Comparison of ENCODE assay signal across 17 mouse cellular contexts in the genomic region with DNA sequence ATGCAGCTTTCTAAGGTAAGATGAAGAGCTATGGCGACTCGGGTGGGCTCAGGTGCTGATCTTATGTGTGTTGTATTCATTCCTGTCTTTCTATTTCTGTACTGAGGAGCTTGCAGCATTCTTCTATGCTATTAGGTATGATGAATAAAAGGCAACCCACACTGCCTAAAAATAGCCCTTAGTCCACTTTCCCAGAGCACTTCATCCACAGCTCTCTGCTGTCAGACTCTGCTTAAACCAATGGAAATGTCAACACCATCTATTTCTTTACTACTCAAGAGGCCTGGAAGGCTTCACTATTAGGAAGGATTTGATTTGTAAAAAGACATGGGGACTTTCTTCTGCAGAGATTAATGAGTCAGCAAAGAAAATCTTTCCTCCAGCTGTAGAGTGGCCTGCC.
DNase-seq lines count a peak whose midpoint lies in the region; ATAC-seq and TF ChIP-seq lines count a peak whose summit lies in the region.
"Had no signal": no experiment of that assay in that cellular context is flagged by ENCODE, and none has a peak within 500 bp of the region (broad histone marks: within the 10 kb centered on the region; RNA-seq: fewer than 3 reads in every experiment).

No protein-coding gene starts in this region.

- TF ChIP-seq CTCF in heart, adult 2 months (IDR thresholded peaks at IDR 0.05) = no peak

- no peak overlapping the region for H3K4me3 ChIP-seq in hindbrain, embryonic 12.5 days
- H3K4me3 ChIP-seq in hindbrain, embryonic 11.5 days (ENCODE audit: low read depth, low read length) = no peak overlapping the region
- H3K4me3 ChIP-seq in heart, adult 2 months = no peak overlapping the region
- no peak overlapping the region for H3K4me3 ChIP-seq in heart, embryonic 11.5 days (ENCODE audit: low read depth, low read length)
- no peak overlapping the region for H3K4me3 ChIP-seq in forebrain, embryonic 14.5 days (ENCODE audit: low read depth, low read length)
- H3K4me3 ChIP-seq in midbrain, embryonic 15.5 days = no peak overlapping the region
- H3K4me3 ChIP-seq: embryonic facial prominence, embryonic 15.5 days; liver, embryonic 15.5 days; midbrain, embryonic 13.5 days had no signal

- no peak for DNase-seq in hindbrain, embryonic 11.5 days (ENCODE audit: low spot score)
- DNase-seq in heart, adult 2 months = peak in 1 of 2 experiments; percentile 3
- peak; percentile 13 to 24 for DNase-seq in heart, postnatal 10 days
- no peak for DNase-seq in forebrain, embryonic 14.5 days (ENCODE audit: low spot score)
- DNase-seq in kidney, postnatal 10 days = no peak
- DNase-seq: cerebellum, adult 8-10 months; forebrain, postnatal 0 days; lung, postnatal 10 days; right cerebral cortex, postnatal 14 days; thymus, postnatal 4 days had no signal

- 78% methylated on average over 2 of the region's 2 CpGs for WGBS in hindbrain, embryonic 12.5 days
- 92% methylated on average over 2 of the region's 2 CpGs for WGBS in hindbrain, embryonic 11.5 days
- WGBS in heart, adult 2 months = 54% methylated on average over 2 of the region's 2 CpGs
- 47% methylated on average over 2 of the region's 2 CpGs for WGBS in heart, embryonic 11.5 days (ENCODE audit: insufficient replicate concordance)
- 89% methylated on average over 2 of the region's 2 CpGs for WGBS in forebrain, embryonic 14.5 days
- 87% methylated on average over 2 of the region's 2 CpGs for WGBS in midbrain, embryonic 15.5 days

- H3K4me2 ChIP-seq in hindbrain, embryonic 12.5 days (replicated peaks) = no peak overlapping the region
- no peak overlapping the region for H3K4me2 ChIP-seq in hindbrain, embryonic 11.5 days (replicated peaks; ENCODE audit: low read depth, low read length)
- H3K4me2 ChIP-seq in heart, embryonic 11.5 days = 0 out of 2 replicates have a peak overlapping the region, but pooled peaks have one; percentile 10
- H3K4me2 ChIP-seq in forebrain, embryonic 14.5 days (ENCODE audit: low read length) = no peak overlapping the region
- H3K4me2 ChIP-seq in midbrain, embryonic 15.5 days = no peak overlapping the region
- H3K4me2 ChIP-seq: embryonic facial prominence, embryonic 15.5 days; liver, embryonic 15.5 days; midbrain, embryonic 13.5 days had no signal

- TF ChIP-seq POLR2A in heart, adult 2 months (IDR thresholded peaks at IDR 0.05; ENCODE audit: insufficient read depth, low read depth, low read length) = no peak

- 0 out of 2 replicates have a peak, but pooled peaks have one; percentile 2 for ATAC-seq in hindbrain, embryonic 12.5 days (ENCODE audit: low FRiP score)
- no peak for ATAC-seq in hindbrain, embryonic 11.5 days (ENCODE audit: low FRiP score)
- peak; percentile 72; the same call in 1 of the 2 replicates for ATAC-seq in heart, embryonic 11.5 days (replicated peaks; ENCODE audit: insufficient number of reproducible peaks, low FRiP score, low TSS enrichment)
- ATAC-seq in forebrain, embryonic 14.5 days = no peak
- ATAC-seq in midbrain, embryonic 15.5 days (replicated peaks) = no peak
- ATAC-seq: forebrain, postnatal 0 days; intestine, embryonic 16.5 days; midbrain, embryonic 13.5 days had no signal

- TF ChIP-seq EP300 in heart, adult 2 months (IDR thresholded peaks at IDR 0.05; ENCODE audit: insufficient read depth, low read depth, low read length) = no peak

- intact Hi-C loops in heart, adult 2 months (cut with DNase I) = loop anchor here (10.0 kb wide), 1 partner anchor 151 kb away; no protein-coding TSS in a partner anchor
- intact Hi-C loops in heart, postnatal 10 days (cut with DNase I) = no loop called here

- no peaks in the 10 kb centered on the region for H3K9me3 ChIP-seq in hindbrain, embryonic 12.5 days (replicated peaks)
- H3K9me3 ChIP-seq in hindbrain, embryonic 11.5 days (ENCODE audit: control insufficient read depth, low read length) = no peaks in the 10 kb centered on the region
- no peaks in the 10 kb centered on the region for H3K9me3 ChIP-seq in heart, embryonic 11.5 days (replicated peaks; ENCODE audit: control insufficient read depth, low read length)
- no peaks in the 10 kb centered on the region for H3K9me3 ChIP-seq in forebrain, embryonic 14.5 days (replicated peaks; ENCODE audit: control insufficient read depth, low read length)
- no peaks in the 10 kb centered on the region for H3K9me3 ChIP-seq in midbrain, embryonic 15.5 days
- H3K9me3 ChIP-seq: embryonic facial prominence, embryonic 15.5 days; liver, embryonic 15.5 days; midbrain, embryonic 13.5 days had no signal

- no peaks in the 10 kb centered on the region for H3K36me3 ChIP-seq in hindbrain, embryonic 12.5 days
- H3K36me3 ChIP-seq in hindbrain, embryonic 11.5 days (ENCODE audit: control insufficient read depth, insufficient read depth, low read length) = no peaks in the 10 kb centered on the region
- no peaks in the 10 kb centered on the region for H3K36me3 ChIP-seq in heart, adult 2 months (ENCODE audit: control insufficient read depth, insufficient read depth, low read length)
- H3K36me3 ChIP-seq in heart, embryonic 11.5 days (ENCODE audit: control insufficient read depth, insufficient read depth, low read length) = no peaks in the 10 kb centered on the region
- H3K36me3 ChIP-seq in forebrain, embryonic 14.5 days (ENCODE audit: control insufficient read depth, insufficient read depth, low read length) = no peaks in the 10 kb centered on the region
- H3K36me3 ChIP-seq in midbrain, embryonic 15.5 days (replicated peaks) = no peaks in the 10 kb centered on the region
- H3K36me3 ChIP-seq: embryonic facial prominence, embryonic 15.5 days; liver, embryonic 15.5 days; midbrain, embryonic 13.5 days had no signal

- no peaks in the 10 kb centered on the region for H3K4me1 ChIP-seq in hindbrain, embryonic 12.5 days
- H3K4me1 ChIP-seq in hindbrain, embryonic 11.5 days (replicated peaks; ENCODE audit: control insufficient read depth, insufficient read depth, low read length) = no peaks in the 10 kb centered on the region
- H3K4me1 ChIP-seq in heart, adult 2 months (ENCODE audit: control insufficient read depth, insufficient read depth, low read length) = no peaks in the 10 kb centered on the region
- no peaks in the 10 kb centered on the region for H3K4me1 ChIP-seq in heart, embryonic 11.5 days (ENCODE audit: control insufficient read depth, insufficient read depth, low read length)
- no peaks in the 10 kb centered on the region for H3K4me1 ChIP-seq in forebrain, embryonic 14.5 days (ENCODE audit: control insufficient read depth, insufficient read depth, low read length)
- no peaks in the 10 kb centered on the region for H3K4me1 ChIP-seq in midbrain, embryonic 15.5 days
- H3K4me1 ChIP-seq: embryonic facial prominence, embryonic 15.5 days; liver, embryonic 15.5 days; midbrain, embryonic 13.5 days had no signal

- H3K79me2 ChIP-seq in heart, adult 2 months (replicated peaks; ENCODE audit: control insufficient read depth, insufficient read depth, low read length) = no peaks in the 10 kb centered on the region

- H3K27ac ChIP-seq in hindbrain, embryonic 12.5 days = no peak overlapping the region
- no peak overlapping the region for H3K27ac ChIP-seq in hindbrain, embryonic 11.5 days (ENCODE audit: low read depth, low read length)
- H3K27ac ChIP-seq in heart, adult 2 months = peak overlapping the region; percentile 36; the same call in 1 of the 2 replicates
- peak overlapping the region; percentile 42; the same call in 1 of the 2 replicates for H3K27ac ChIP-seq in heart, embryonic 11.5 days (ENCODE audit: low read depth, low read length)
- H3K27ac ChIP-seq in forebrain, embryonic 14.5 days (ENCODE audit: low read depth, low read length) = no peak overlapping the region
- H3K27ac ChIP-seq in midbrain, embryonic 15.5 days = no peak overlapping the region
- H3K27ac ChIP-seq: embryonic facial prominence, embryonic 15.5 days; liver, embryonic 15.5 days; midbrain, embryonic 13.5 days had no signal

- H3K9ac ChIP-seq in hindbrain, embryonic 12.5 days = no peak overlapping the region
- no peak overlapping the region for H3K9ac ChIP-seq in hindbrain, embryonic 11.5 days (ENCODE audit: low read depth, low read length)
- no peak overlapping the region for H3K9ac ChIP-seq in heart, adult 2 months (ENCODE audit: low read depth, low read length)
- no peak overlapping the region for H3K9ac ChIP-seq in heart, embryonic 11.5 days (ENCODE audit: low read depth, low read length)
- no peak overlapping the region for H3K9ac ChIP-seq in forebrain, embryonic 14.5 days (ENCODE audit: low read length)
- no peak overlapping the region for H3K9ac ChIP-seq in midbrain, embryonic 15.5 days
- H3K9ac ChIP-seq: embryonic facial prominence, embryonic 15.5 days; forebrain, postnatal 0 days; liver, embryonic 15.5 days; midbrain, embryonic 13.5 days had no signal

- no peaks in the 10 kb centered on the region for H3K27me3 ChIP-seq in hindbrain, embryonic 12.5 days
- H3K27me3 ChIP-seq in hindbrain, embryonic 11.5 days (ENCODE audit: control insufficient read depth, insufficient read depth, low read length) = no peaks in the 10 kb centered on the region
- no peaks in the 10 kb centered on the region for H3K27me3 ChIP-seq in heart, adult 2 months (ENCODE audit: control insufficient read depth, insufficient read depth, low read length)
- no peaks in the 10 kb centered on the region for H3K27me3 ChIP-seq in heart, embryonic 11.5 days (ENCODE audit: control insufficient read depth, insufficient read depth, low read length)
- H3K27me3 ChIP-seq in forebrain, embryonic 14.5 days (replicated peaks; ENCODE audit: control insufficient read depth, insufficient read depth, low read length) = no peaks in the 10 kb centered on the region
- no peaks in the 10 kb centered on the region for H3K27me3 ChIP-seq in midbrain, embryonic 15.5 days (replicated peaks)
- H3K27me3 ChIP-seq: embryonic facial prominence, embryonic 15.5 days; liver, embryonic 15.5 days; midbrain, embryonic 13.5 days had no signal

Comparison
In these comparisons a context has a peak if more than half of its experiments do, and no peak if none do; other contexts are left out.
1. ATAC-seq: peak in hindbrain, embryonic 12.5 days (single experiment) and heart, embryonic 11.5 days (single experiment); none in hindbrain, embryonic 11.5 days (single experiment), forebrain, embryonic 14.5 days (single experiment) and midbrain, embryonic 15.5 days (single experiment).
2. H3K27ac ChIP-seq: peak in heart, adult 2 months (single experiment) and heart, embryonic 11.5 days (single experiment); none in hindbrain, embryonic 12.5 days (single experiment), hindbrain, embryonic 11.5 days (single experiment), forebrain, embryonic 14.5 days (single experiment) and midbrain, embryonic 15.5 days (single experiment).
3. DNase-seq: peak in heart, postnatal 10 days (2 of 2); none in hindbrain, embryonic 11.5 days (single experiment), forebrain, embryonic 14.5 days (single experiment) and kidney, postnatal 10 days (single experiment).